Mouse (Mus musculus) heart, embryonic 12.5 days (tissue): ENCODE results near the gene Zbtb12. TPM values are rescaled to one million over a fixed set of nuclear protein-coding genes. Genes with fewer than 3 reads are reported as not detected.

Experiments
- microRNA-seq: library from miRNA; unstranded; fragments of <30 nt; microRNA quantifications from one replicate; pipeline ENCODE4, GENCODE M21; 2017
- polyA plus RNA-seq: library from polyadenylated mRNA; unstranded; fragments of >200 nt; fragmentation: Nextera tagmentation; extraction: Ambion mirVana; gene quantifications from 2 replicates; pipeline ENCODE4 v1.2.1, GENCODE M21; 2016

Zbtb12 gene
- polyA plus RNA-seq, 1 experiment from 2014 or later = 2.8 TPM

Small RNA genes lying within 50 kb of the gene (microRNA-seq; reads per million reads assigned to microRNA genes)
- gene Mir6970 (0.94 reads per million), gene Mir6971 (0.94 reads per million), gene Mir6972 (not detected)

Other genes with a start within 250 kb of the Zbtb12 start
- 0.17 TPM in 1 of 2 replicates, not detected in the other for gene Prrt1, start 249.9 kb upstream of the Zbtb12 start, polyA plus RNA-seq
- gene Fkbpl, start 234.7 kb upstream of the Zbtb12 start, polyA plus RNA-seq = 10.2 and 11.1 TPM in 2 replicates
- gene Atf6b, start 232.3 kb upstream of the Zbtb12 start, polyA plus RNA-seq = 63.2 and 67.0 TPM in 2 replicates
- gene Tnxb, start 208.9 kb upstream of the Zbtb12 start, polyA plus RNA-seq = 0.77 and 0.98 TPM in 2 replicates
- 0.15 TPM in 1 of 2 replicates, not detected in the other for gene C4b, start 135.6 kb upstream of the Zbtb12 start, polyA plus RNA-seq
- 0.15 TPM in 1 of 2 replicates, not detected in the other for gene Cyp21a1, start 74.9 kb upstream of the Zbtb12 start, polyA plus RNA-seq
- gene Stk19, start 42.5 kb upstream of the Zbtb12 start, polyA plus RNA-seq = 18.2 and 19.6 TPM in 2 replicates
- gene Dxo, start 42.5 kb upstream of the Zbtb12 start, polyA plus RNA-seq = 37.2 and 39.9 TPM in 2 replicates
- gene Skiv2l, start 29.3 kb upstream of the Zbtb12 start, polyA plus RNA-seq = 35.3 and 39.5 TPM in 2 replicates
- 73.7 and 81.3 TPM in 2 replicates for gene Nelfe, start 29.1 kb upstream of the Zbtb12 start, polyA plus RNA-seq
- gene Cfb, start 17.0 kb upstream of the Zbtb12 start, polyA plus RNA-seq = 1.1 and 2.2 TPM in 2 replicates
- gene Gm20547, start 2.6 kb downstream of the Zbtb12 start, polyA plus RNA-seq = not detected in 2 replicates
- 0.24 and 0.35 TPM in 2 replicates for gene C2, start 18.8 kb downstream of the Zbtb12 start, polyA plus RNA-seq
- 49.1 and 51.6 TPM in 2 replicates for gene Ehmt2, start 19.0 kb downstream of the Zbtb12 start, polyA plus RNA-seq
- gene Slc44a4, start 35.0 kb downstream of the Zbtb12 start, polyA plus RNA-seq = 0.08 TPM in 1 of 2 replicates, not detected in the other
- 20.8 and 21.5 TPM in 2 replicates for gene Neu1, start 51.8 kb downstream of the Zbtb12 start, polyA plus RNA-seq
- 0.12 and 0.13 TPM in 2 replicates for gene Hspa1b, start 79.8 kb downstream of the Zbtb12 start, polyA plus RNA-seq
- gene Gm20481, start 90.4 kb downstream of the Zbtb12 start, polyA plus RNA-seq = not detected in 2 replicates
- 6.2 and 6.4 TPM in 2 replicates for gene Hspa1a, start 92.7 kb downstream of the Zbtb12 start, polyA plus RNA-seq
- 2.9 and 3.1 TPM in 2 replicates for gene Hspa1l, start 93.2 kb downstream of the Zbtb12 start, polyA plus RNA-seq
- gene Lsm2, start 102.4 kb downstream of the Zbtb12 start, polyA plus RNA-seq = 143 and 145 TPM in 2 replicates
- 82.6 TPM in 2 replicates for gene Vars, start 121.5 kb downstream of the Zbtb12 start, polyA plus RNA-seq
- 0.32 and 0.37 TPM in 2 replicates for gene Vwa7, start 137.1 kb downstream of the Zbtb12 start, polyA plus RNA-seq
- gene Sapcd1, start 148.5 kb downstream of the Zbtb12 start, polyA plus RNA-seq = 2.4 and 2.6 TPM in 2 replicates
- 3.5 and 4.9 TPM in 2 replicates for gene Msh5, start 167.3 kb downstream of the Zbtb12 start, polyA plus RNA-seq
- 349 and 354 TPM in 2 replicates for gene Clic1, start 170.5 kb downstream of the Zbtb12 start, polyA plus RNA-seq
- 192 and 205 TPM in 2 replicates for gene Ddah2, start 179.6 kb downstream of the Zbtb12 start, polyA plus RNA-seq
- 0.27 TPM in 1 of 2 replicates, not detected in the other for gene Ly6g6c, start 185.9 kb downstream of the Zbtb12 start, polyA plus RNA-seq
- gene Mpig6b, start 186.7 kb downstream of the Zbtb12 start, polyA plus RNA-seq = 1.2 and 2.0 TPM in 2 replicates
- 0.24 and 0.40 TPM in 2 replicates for gene Ly6g6e, start 197.4 kb downstream of the Zbtb12 start, polyA plus RNA-seq
- gene Ly6g6d, start 198.6 kb downstream of the Zbtb12 start, polyA plus RNA-seq = 1.8 and 2.2 TPM in 2 replicates
- gene Ly6g6f, start 206.1 kb downstream of the Zbtb12 start, polyA plus RNA-seq = 1.1 and 1.5 TPM in 2 replicates
- gene Abhd16a, start 209.8 kb downstream of the Zbtb12 start, polyA plus RNA-seq = 58.9 and 65.1 TPM in 2 replicates
- not detected in 2 replicates for gene Ly6g5c, start 228.8 kb downstream of the Zbtb12 start, polyA plus RNA-seq
- 0.32 and 0.38 TPM in 2 replicates for gene Ly6g5b, start 235.9 kb downstream of the Zbtb12 start, polyA plus RNA-seq
- gene Gpank1, start 242.0 kb downstream of the Zbtb12 start, polyA plus RNA-seq = 11.1 and 15.1 TPM in 2 replicates
- gene Csnk2b, start 242.6 kb downstream of the Zbtb12 start, polyA plus RNA-seq = 190 and 207 TPM in 2 replicates
- gene D17H6S53E, start 246.9 kb downstream of the Zbtb12 start, polyA plus RNA-seq = 8.6 and 8.7 TPM in 2 replicates